Mouse (Mus musculus) cortical plate, adult 2 months (tissue): ENCODE measurements around the gene Lgr4.

Experiments used
- CTCF ChIP-seq: fragments of 200-500 bp; IDR thresholded peaks from 2 replicates; pipeline ENCODE4 v1.5.1; 2011; ENCODE audit warnings: mild to moderate bottlenecking, control low read depth, low read length; ENCODE audit not compliant: insufficient read depth; ENCODE audit errors: extremely low read depth
- POLR2A ChIP-seq: fragments of 200-500 bp; IDR thresholded peaks from 2 replicates; pipeline ENCODE4 v1.6.1; 2011; ENCODE audit warnings: mild to moderate bottlenecking, low read length, control low read depth; ENCODE audit not compliant: insufficient read depth; ENCODE audit errors: extremely low read depth

- TF ChIP-seq CTCF (no peak), POLR2A (no peak)
Observed at GRCm38 (mm10) chr2:109984930-109985329, 67.5 kb downstream of the Lgr4 start.
